Mouse (Mus musculus) CD8-positive naive resting alpha-beta T cell, adult 2 months (primary cell): ENCODE data around the gene Lrfn3.

Source experiments
- DNase-seq, 2 experiments: peaks; one replicate each; pipeline ENCODE4 v3.0.0; 2022; ENCODE audit warnings: low read depth in 2 of 2, low spot score in 2 of 2

Lrfn3 gene

DNA sequence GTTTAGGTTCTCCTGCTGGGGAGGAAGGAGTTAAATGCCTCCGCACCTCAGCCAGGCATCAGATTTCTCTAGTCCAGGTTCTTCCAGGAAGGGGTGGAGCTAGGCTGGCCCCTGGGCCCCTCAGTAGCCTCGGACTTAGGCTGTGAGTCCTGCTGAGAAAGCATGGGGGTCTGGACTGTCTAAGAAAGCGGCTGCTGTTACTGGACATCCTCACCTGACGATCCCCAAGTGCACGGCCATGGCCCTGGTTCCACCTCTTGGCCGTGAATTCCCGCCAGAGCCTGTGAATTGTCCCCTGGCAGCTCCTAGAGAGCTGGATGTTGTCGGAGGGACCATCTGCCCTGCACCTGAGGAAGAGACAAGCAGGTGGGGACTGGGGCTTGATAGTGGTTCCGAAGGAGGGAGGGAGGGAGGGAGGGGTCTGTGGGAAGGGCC is 47.8 kb downstream of the Lrfn3 start, which contains the start of gene Syne4:
Gene Syne4, plus strand, starts transcription at position 87 of the 435 bp plus-strand sequence.
- no peak for DNase-seq

DNA sequence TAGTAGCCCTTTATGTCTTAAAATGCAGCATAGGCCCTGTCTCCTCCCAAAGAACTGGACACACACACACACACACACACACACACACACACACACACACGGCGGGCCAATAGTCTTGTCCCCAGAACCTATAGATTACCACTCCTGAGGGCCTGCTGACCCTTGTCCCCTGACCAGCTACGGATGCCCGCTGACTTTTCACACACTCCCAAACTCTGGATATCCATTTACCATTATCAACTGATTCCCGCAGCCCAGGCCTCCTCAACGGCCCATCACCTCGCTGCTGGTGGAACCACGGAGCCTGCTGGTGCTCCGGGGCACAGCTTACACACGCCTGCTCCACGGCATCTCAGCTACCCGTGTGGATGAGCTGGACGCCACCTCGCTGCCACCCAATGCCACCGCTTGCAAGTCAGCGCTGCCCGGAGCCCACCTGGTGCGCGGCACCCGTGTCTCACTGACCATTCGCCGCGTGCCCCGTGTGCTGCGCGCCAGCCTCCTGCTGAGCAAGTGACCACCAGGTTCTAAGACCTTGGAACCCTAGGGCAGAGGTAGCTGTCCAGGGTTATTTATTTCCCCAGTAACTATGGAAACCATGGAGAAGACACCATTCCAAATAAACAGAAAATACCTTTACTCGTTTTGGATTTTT is 48.8 kb downstream of the Lrfn3 start:
- no peak for DNase-seq

DNA sequence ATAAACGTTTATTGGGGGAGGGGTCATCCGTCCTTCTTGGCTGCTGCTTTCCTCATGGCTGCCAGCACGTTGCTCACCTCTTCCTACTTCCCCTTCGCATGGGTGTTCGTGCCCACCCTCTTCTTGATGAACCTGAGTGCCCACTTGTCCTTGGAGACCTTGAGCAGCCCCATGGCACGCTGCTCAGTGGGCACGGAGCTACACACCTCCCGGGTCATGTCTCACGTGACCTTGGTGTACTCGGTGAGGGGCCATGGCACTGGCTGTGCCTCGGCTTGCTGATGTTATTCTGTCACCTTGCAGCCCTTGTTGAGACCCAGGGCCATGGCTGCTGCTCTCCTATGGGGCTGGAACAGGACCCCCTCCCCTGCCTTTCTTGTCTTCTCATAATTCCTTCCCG is 52.4 kb downstream of the Lrfn3 start:
- no peak for DNase-seq

DNA sequence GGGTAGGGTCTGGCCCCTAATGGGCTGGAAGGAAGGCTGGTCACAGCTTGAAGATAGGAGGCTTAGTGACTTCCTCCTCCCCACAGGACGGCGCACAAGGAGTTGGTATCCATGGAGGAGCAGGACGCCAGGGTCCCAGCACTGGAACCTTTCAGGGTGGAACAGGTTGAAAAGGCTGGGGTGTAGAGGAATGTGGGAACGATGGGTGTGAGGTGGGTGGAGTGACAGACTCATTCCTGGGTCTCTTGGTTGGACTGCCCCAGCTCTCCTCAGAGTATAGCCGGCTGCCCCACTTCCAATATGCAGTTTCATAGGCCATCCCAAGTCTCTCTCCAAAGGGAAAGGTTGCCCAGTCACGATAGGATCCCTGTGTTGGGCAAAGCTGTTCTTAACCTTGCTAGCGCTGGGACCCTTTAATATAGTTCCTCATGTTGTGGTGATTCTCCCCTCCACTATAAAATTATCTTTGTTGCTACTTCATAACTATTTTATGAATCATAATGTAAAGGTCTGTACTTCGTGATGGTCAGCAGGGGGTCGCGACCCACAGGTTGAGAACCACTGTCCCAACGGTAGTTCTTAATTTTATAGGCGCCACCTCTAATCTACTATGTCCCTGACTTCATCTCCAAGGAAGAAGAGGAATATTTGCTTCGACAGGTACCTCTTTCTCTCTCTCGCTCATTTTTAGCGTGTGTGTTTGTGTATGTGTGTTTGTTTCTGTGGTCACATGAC is 53.0 kb downstream of the Lrfn3 start:
- no peak for DNase-seq

DNA sequence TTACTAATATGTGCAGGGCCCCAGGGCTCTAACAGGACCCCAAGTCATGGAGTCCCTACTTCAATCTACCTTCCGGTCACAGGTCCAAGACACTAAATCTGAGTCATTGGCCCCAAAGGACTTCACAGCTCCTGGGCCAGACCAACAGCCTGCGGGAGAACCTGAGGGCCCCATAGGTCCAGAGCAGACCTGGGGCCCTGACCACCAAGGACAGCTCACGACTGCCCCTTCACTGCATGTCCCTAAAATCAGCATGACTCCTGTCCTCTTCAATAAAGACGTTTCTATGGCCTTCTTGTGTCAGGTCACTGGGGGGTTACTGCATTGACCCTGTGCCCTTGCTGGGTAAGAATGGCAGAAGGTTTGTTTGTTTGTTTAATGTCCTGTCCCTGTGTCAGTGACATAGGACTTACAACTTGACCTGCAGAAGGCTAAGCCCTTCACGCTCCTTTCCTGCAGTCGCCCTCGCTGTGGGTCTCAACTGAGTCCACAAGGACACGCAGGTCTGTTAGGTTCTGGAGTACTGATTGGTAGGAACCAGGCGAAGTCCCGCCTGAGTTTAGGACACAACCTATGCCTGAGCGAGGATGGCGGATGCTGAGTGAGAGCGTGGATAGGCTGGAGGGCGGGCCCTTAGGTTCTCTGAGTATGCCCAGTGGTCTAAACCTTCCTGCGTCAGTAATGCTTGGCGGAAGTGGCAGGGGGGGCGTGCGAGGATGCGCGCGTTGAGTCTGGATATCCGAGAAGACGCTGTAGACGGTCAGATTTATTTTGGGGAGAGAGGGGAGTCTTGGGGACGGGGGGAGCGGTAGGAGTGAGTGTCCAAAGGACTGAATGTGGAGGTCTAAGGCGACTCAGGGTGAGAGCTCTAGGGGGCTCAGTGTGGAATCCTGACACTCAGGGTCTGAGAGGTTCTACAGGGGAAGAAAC is 54.2 kb downstream of the Lrfn3 start, which contains the start of gene Alkbh6:
Gene Alkbh6, plus strand, starts transcription at position 642 of the 930 bp plus-strand sequence.
- peak; percentile 90 to 91 for DNase-seq

DNA sequence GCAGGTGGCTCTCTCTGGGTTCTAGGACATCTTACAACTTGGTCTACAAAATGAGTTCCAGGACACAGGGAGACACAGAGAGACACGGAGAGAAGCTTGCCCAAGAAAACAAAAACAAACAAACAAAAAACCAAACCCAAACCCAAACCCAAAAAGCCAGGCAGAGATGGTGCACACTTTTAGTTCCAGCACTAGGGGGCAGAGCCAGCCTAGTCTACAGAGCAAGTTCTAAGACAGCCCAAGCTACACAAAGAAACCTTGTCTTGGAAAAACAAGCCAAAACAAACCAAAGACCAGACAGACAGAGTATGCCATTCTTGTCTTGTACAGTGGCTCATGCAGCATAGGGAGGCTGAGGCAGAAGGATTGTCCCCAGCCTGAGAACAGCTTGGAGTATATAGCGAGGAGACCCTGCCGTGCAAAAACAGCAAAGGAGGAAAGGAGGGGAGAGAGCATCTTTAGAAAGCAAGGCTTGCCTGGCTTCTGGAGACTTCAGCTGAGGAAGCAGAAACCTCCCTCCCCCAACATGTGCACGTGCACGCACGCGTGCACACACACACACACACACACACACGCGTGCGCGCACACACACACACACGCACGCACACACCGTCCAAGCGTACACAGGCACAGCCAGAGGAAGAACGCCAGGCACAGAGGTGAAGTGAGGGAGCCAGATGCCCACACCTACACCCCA is 56.3 kb downstream of the Lrfn3 start:
- DNase-seq = no peak
